Mouse (Mus musculus): ENCODE results near the gene Olfr1392.
"Not testable (repeated sequence)": the region's sequence is repeated elsewhere in the genome, so short reads cannot be mapped to it uniquely, and the experiment has no call there.

The Olfr1392 gene

DNA sequence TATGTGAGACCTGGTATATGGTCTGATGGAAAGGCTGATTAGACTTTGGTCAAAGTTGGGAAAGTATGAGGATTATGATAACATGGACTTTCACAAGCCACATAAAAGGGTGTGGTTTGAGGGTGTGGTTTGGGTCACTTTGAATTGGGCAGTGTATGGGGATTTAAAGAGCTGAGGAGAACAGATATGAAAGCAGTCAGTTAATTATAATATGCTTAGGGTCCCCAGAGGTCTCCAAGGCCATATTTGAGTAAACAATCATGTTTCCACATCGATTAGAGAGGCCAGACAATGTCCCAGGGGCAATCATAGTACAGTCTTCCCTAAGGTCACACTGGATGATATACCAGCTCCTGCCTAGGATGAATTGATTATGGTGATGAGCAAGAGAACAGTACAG is at the start of gene Olfr1392:
Olfr1392 (plus strand) TSS at position 301 of the 400 bp plus-strand sequence.
- DNase-seq (ENCODE audit: low read depth, low spot score), result not testable (repeated sequence)

DNA sequence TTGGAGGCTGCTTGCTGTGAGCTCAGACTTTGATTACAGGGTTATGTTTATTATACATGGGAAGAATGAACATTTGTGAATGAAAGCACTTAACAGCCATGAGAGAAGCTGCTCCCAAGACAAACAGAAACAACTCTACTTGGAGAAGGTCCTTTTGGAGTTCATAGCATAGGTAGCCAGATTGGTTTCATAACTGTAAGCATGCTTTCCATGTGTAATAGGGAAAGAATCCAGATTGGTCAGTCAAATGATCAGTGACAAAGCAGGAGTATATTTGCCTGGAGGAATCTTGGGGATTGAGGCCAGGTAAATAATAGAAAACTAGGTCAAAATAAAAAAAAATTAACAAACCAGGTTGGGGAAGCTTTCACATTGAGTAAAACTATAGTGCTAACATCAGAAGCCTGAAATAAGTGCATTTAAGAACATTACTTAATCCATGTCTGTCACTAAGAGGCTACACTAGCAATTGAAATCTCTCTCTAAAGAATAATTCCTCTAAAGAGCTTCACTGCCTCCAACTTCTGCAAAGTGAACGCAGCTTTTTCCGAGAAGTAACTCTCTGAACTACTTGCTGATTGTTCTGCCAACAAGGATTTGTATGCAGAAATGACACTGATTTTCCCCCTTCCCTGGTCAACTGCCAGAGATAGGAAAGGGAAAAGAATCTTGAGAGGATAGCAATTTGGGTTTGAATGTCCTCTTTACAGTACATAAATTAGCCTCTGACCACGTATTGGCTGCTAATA is 49.4 kb upstream of the Olfr1392 start:
- no peak for DNase-seq (ENCODE audit: low read depth, low spot score)

DNA sequence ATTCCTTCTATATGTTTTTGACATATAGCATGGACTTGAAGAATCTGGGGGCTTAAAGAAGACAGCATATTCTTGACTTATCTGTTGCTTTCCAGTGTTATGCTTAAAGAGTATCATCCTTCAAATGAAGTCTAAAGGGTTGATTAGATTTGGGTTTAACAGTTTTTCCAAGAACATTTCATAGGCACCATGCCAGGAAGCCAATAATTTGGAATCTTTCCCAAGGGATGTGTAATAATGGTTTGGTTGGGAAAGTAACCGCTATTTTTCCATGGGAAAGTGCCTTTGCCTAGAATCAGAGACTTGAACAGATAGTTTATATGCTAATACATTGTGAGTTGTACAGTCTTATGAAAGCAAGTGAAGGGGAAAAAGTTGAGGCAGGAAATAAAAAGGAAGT is 48.2 kb upstream of the Olfr1392 start:
- DNase-seq (ENCODE audit: low read depth, low spot score), result no peak

DNA sequence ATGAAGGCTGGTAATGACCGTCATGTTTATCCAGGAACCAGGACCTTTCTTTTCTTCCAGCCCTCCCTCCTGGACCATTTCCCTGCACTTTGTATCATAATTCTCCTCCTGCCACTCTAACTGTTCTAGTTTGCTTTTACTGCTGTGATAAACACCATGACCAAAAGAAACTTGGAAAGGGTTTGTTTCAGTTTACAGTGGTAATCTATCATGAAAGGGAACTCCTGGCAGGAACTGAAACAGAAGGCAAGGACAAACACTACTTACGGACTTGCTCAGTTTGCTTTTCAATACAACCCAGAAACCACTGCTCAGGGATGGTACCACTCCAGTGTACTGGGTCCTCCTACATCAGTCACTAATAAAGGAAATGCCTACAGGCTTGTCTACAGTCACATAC is 47.5 kb upstream of the Olfr1392 start:
- DNase-seq (ENCODE audit: low read depth, low spot score), result no peak

DNA sequence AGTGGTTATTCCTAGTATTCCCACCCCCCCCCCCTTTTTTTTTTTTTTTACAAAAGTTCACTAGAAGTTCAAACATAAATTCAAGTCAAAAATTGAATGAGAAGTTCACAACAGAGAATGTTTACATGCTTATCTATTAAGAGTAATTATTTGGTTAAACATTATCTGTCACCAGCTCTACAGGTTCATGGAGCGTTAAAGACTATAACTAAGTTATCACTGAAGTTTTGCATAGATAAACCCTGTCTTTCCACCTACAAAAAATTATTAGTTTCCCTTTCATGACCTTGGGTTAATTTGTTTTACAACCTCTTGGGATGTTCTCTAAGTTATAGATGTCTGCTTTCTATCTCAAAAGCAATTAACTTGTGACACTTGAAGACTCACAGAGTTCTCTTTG is 44.8 kb upstream of the Olfr1392 start:
- DNase-seq (ENCODE audit: low read depth, low spot score), result no peak

DNA sequence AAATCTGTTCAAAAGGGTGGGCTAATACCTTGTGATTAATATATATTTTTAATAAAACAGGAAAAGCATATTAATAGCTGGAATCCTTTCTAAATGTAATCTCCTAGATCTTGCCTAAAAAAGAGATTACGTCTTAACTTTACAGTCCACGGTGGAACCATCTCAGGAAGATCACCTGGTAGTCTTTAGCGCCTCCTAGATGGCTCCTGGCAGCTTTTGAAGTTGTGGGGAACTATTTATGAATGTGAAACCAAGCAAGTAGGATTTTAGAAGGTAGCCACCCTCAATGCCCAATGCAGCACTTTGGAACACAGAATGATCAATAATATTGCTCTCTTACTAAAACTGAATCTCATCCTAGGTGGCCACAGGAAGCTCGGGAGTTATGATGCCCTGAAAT is 44.2 kb upstream of the Olfr1392 start:
- no peak for DNase-seq (ENCODE audit: low read depth, low spot score)

DNA sequence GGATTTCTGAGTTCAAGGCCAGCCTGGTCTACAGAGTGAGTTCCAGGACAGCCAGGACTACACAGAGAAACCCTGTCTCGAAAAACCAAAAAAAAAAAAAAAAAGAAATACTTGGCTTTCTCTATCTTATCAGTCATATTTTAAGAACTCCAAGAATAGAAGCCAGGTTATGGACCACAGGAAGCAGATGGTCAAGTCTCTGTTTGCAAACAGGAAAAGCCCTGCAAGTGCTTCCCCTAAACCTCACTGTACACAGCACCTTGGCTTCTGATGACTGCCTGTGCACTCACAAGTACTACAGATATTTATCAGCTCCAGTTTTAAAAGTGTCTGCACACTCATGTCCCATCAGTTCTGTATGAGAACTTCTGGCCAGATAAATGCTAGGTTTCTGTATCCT is 43.6 kb upstream of the Olfr1392 start:
- DNase-seq (ENCODE audit: low read depth, low spot score), result no peak

DNA sequence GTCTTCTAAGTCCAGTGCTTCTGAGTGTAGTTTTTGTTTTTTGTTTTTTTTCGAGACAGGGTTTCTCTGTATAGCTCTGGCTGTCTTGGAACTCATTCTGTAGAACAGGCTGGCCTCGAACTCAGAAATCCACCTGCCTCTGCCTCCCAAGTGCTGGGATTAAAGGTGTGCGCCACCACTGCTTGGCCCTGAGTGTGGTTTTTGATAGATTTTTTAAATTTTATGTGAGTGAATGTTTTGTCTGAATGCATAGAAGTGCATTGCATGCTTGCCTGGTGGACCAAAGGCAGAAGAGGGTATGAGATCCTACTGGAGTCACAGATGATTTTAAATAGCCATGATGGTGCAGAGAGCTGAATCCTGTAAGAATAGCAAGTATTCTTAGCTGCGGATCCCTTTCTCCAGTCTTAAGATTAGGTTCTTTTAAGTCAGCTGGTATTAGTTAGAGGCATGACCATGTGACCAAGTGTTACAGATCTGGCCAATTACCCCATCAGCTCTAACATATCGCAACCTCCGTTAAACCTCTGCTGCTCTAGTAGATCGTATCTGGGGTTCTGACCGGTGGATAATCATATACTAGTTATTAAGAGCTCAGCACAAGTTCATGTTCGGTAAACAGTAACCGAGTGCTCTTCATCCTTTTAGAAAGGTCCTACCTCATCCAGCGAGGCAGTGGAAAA is 42.0 kb upstream of the Olfr1392 start:
- DNase-seq (ENCODE audit: low read depth, low spot score), result no peak

DNA sequence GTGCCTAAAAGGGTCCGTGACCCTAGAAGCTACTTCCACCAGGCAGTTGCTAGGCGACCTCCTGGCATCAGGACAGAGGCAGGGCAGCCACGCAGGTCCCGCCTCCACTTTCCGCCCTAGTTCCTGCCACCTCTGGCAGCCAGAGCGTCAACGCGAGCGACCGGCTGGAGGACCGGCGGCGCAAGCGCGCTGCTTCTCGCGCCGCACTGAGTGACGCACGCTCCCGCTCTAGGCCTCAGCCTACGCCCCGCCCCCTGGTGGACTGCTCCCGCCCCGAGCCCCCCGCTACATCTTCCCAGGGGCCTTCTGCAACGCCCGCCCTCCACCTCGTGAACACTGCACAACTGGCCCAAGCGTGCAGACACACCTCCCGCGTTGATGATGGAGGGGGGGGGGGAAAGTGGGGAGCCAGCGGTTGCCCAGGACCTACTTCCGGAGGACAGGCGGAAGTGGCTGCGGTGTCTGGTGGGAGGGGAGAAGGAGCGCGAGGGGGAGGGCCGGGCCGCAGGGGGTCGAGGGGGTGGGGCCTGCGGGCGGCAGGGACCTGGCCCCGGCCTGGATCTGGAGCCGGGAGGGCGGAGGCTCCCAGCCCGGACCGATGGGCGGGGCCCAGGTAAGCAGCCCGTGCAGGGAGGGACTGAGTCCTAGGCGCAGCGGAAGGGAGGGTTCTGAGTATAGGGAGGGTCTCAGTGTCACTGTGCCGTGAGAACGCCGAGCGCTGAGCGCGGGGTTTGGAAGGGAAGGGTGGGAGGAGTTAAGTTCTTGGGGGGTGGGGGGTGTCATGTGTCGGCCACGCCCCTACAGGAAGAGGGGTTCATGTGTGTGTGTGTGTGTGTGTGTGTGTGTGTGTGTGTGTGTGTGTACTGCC is 41.1 kb upstream of the Olfr1392 start, which contains the start of gene Mgat1:
Mgat1 (plus strand) TSS at position 465 of the 868 bp plus-strand sequence.
- DNase-seq (ENCODE audit: low read depth, low spot score), result peak; percentile 91

DNA sequence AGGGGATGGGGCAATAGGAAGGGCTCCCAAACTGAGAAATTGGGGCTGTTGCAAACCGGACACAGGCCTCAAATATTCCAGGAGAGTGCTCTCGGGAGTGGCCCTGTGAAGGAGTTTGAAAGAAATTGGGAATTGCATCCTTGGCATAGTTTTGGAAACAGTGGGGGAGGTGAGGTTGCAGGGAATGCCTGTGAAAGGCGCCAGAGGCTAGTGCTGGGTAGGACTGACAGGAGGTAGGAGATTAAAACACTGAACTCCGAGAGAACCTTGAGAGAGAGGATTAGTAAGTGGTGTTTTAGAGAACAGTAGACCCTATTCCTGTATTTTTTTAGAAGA is 40.5 kb upstream of the Olfr1392 start:
- no peak for DNase-seq (ENCODE audit: low read depth, low spot score)

DNA sequence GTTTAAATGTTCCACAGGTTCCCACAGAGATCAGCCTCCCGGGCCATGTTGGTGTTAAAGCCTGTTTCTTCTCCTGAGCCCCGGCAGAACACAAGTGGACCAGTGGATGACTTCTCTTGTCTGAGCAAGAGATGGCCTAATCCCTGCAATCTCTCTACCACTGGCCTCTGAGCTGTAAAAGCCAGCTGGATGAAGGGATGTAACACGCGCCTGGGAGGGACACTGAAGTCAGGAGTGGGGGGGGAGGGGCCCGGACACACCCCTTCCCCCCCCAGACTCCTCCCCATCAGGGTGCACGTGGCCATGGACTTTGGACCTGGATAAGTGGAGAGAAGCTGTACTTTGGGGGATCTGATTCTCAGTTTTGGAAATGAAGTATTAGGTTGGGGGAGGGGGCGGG is 39.9 kb upstream of the Olfr1392 start:
- no peak for DNase-seq (ENCODE audit: low read depth, low spot score)

DNA sequence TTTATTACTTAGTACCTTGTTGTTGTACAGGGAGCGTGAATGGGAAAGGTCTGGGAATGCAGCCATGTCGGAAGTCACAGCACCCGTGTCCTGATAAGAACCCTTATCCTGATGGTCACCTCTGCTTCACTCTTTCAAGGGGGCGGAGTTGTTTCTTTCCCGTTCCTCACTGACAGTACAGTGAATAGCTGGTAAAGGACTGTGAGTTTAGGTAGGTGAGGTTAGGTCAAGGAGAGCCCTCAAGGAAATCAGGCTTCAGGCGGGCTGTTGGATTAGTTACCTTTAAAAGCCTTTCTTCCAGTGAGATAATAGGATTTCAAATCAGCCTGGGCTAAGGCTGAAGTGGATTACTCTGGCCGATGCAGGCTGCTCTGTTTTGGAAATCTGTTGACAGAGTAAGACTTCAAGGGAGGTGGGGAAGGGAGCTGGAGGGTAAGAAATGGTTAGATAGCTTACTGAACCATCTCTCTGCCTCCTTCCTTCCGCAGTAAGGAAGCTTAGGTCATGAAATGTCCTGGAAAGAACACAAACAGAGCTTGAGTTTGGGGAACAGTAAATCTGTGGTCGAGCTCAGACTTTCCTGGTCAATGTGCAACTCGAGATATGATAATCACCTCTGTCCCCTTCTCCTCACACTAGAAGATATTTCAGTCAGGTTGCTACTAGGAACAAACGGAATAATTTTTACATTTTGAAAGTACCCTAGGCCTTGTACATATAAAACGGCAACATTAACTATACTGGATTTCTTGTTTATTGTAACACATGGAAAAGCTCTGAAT is 39.3 kb upstream of the Olfr1392 start:
- DNase-seq (ENCODE audit: low read depth, low spot score), result no peak

DNA sequence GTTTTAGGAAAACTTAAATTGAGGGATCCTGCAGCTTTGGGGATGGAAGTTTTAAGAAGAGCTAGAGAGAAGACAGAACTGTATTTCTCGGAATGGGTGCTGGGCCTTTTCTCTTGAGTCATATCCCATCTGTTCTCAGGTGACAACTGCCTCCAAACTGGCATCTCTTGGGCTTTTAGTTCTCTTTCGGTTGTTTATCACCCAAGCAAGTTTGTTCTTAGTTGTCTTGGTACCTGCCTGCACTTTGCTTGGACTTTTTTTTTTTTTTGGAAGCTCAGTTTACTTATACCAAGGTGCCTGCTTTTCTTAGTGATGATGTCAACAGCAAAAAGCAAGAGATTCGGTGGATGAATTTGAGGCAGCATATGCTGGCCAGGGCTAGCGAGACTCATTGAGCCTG is 38.6 kb upstream of the Olfr1392 start:
- DNase-seq (ENCODE audit: low read depth, low spot score), result no peak

DNA sequence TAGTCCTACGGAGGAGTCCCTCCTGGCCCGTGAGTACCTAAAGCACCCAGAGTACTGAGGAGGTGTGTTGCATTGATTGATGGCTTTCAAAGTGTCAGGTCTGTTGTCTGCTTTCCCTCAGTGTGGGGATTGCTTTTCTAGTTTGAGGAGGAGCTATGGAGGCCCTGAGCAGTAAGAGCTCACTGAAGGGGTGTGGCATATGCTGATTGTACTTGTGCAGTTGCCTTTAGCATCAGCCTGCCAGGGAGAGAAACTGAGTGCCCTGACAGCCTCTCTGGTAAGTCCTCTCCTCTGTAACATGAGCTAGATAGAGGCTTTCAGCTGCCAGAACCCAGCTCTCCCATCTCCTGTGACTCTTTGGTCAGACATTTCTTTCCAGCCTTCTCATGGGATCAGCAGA is 37.8 kb upstream of the Olfr1392 start:
- no peak for DNase-seq (ENCODE audit: low read depth, low spot score)

DNA sequence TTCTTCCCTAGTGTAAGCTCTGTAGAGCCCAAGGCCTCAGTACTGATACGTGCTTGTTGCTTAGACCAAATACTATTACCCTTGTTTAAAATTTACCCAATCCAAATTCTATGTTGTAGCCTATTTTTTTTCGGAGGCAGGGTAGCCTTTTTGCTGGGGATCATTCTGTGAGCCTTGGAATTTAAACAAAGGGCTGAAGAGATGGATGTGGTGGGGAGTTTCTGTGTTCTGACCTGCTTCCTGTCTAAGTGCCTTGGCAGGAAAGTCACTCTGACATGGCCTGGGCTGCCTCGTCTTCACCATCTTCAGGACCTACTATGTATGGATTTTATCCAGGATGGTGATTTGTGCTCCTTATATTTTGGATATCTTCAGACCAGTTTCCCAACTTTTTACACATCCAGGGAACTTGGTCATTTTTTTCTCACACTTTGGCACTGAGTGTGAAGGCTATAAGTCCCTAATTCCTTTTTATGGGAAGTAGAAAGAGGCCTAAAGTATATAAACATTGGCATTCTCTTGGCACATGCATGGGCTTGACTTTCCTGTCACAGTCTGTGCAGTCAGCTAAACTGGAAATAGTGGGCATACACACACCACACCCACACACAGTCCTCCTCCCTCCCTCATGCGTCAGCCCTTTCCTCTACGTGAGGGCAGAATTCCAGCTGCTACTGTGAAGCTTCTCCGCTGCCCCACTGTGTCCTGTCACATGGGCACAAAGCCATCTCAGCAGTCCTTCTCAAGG is 36.7 kb upstream of the Olfr1392 start:
- DNase-seq (ENCODE audit: low read depth, low spot score), result no peak

DNA sequence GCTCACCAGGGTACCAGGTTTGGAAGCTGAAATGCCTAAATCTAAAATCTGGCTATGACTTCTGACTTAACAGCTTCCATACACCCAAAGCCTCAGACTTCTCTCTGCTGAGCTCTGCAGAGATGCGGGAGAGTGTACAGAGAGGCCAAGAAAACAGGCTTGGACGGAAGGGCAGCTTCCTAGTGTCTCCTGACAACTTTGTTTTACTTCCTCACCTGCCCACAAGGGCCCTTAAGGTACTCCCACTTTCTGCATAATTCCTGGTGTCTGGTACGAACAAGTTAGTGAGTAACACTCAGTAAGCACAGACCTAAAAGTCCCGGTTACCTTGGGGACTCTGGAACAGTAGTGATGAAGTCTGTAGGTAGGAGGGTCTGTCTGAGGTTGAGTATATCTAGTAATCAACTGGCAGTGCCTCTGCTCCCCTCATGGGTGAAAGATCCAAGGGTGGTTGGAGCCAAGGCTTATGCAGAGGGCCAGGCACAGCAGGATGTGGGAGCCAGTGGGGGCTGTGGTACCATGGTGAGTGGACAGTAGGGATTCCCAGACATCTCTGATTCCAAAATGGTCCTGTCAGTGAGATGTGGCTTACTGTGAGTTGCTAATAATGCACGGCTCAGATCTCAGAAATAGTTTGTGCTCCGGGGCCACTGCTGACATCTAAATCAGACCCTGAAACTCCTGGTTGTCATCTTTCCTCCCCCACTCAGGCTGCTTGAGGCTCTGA is 35.9 kb upstream of the Olfr1392 start:
- DNase-seq (ENCODE audit: low read depth, low spot score), result no peak

DNA sequence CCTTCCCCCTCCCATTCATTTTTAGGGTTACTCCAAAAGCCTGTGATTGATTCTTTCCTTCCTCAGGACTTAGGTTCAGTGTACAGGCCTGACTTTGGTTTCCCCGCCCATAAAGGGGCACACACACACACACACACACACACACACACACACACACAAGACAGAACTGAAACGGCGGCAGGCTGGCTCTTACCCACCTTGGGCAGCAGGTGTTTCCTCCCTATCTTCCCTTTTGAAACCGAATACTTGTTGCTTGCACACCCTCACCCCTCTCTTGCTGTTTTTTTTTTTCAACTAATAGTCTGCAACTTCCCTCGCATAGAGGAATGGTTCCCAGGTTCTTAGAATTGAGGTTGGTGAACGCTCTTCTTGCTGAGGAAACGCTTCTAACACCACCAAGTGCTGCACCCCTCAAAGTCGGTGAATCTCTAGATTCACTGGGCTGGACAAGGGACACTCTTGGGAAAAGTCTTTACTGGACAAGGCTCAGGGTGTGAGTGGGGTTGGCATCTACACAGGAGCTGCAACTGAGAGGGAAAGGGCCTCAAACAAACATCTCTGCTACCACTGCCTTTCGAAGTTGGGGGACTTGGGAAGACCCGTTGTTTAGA is 35.2 kb upstream of the Olfr1392 start:
- no peak for DNase-seq (ENCODE audit: low read depth, low spot score)

DNA sequence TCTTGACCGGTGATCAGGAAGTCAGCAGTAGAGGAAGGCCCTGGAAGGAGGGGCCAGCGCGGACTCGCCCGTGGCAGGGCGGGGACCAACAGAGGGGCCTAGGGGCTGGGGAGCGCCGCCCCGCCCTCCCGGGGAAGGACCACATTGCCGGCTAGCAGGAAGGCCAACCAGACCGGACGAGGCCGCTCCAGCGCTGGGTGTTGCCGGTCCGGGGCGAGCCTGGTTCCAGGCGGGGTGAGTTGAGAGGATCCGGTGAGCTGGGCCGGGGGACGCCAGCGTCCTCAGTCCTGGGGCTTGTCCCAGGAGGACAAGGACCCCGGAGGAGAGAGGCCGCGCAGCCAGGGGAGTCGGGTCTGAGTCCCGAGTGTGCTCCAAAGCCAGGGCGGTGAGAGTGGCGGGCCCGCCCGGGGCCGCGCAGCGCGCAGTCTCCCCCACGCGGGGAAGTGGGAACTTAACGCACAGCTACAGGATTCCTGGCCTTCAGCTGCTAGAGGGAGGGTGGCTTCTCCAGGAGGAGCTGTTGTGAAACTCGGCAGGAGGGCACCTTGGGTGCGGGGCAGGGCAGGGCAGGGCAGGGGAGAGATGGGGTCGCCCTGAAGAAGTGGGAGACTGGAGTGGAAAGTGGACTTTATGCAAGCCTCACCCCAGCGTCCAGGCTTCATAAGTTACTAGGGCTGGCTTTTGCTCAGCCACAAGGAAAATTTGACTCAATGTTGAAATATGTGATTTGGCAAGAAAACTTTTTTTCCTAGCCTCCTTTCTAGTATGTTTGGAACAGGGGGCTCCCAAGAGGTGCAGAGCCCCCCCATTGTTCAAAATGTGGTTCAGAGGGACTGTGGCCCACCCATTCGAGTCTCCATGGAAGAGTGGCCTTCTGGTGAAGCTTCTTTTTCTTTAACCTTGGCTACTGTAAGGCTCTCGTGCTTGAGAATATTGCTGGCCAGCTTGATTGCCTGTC is 34.4 kb upstream of the Olfr1392 start:
- DNase-seq (ENCODE audit: low read depth, low spot score), result no peak

DNA sequence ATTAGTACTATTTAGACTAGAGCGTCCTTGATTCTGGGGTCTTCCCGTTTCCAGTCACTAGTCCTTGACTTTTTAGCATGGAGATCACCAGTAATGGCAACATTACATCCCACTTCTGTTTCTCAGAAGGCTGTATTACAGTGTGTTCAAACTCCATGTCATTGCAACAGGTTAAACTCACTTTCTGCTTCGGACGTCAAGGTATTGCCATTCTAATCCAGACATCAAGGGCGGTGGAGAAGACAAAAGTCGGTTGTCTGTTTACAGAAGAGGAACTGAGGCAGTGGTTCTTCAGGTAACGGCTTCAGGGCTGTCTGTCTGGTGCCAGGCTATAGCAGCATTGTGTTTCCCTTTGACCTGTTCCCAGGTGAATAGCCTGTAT is 33.7 kb upstream of the Olfr1392 start:
- no peak for DNase-seq (ENCODE audit: low read depth, low spot score)
